Mouse (Mus musculus) thymus, adult 2 months (tissue): Measurements from ENCODE around the gene Mgea5.

Source experiments
- CTCF ChIP-seq: fragments of 200-500 bp; IDR thresholded peaks from 2 replicates; pipeline ENCODE4 v1.5.1; 2012; ENCODE audit warnings: mild to moderate bottlenecking, control low read depth, low read length, moderate library complexity, borderline replicate concordance; ENCODE audit not compliant: control insufficient read depth, poor library complexity, insufficient read depth; ENCODE audit errors: extremely low read depth
- POLR2A ChIP-seq: fragments of 200-500 bp; IDR thresholded peaks from 2 replicates; pipeline ENCODE4 v1.6.1; 2012; ENCODE audit warnings: mild to moderate bottlenecking, low read length, control low read depth, moderate library complexity; ENCODE audit not compliant: control insufficient read depth, poor library complexity, insufficient read depth; ENCODE audit errors: extremely low read depth

DNA sequence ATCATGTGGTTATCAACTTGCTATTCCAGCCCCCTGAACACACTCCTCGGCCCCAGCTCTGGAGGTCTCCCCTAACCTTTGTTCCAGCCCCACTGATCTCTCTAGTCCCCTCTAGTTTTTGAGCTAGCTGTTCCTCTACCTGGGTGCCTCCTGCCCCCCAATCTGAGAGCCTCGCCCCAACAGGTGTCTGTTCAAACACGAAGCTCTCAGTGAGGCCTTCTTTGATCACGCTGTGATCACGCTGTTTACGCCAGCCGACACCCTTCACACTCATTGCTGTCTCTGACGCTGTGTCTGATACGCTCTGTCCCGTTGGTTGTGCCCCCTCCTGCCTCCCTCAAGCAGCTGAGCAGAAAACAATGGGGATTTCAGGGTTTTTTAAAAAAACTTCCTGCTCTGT, 50.1 kb downstream of the Mgea5 start:
- TF ChIP-seq POLR2A: no peak
- TF ChIP-seq CTCF: no peak
